Mouse (Mus musculus) right cerebral cortex, postnatal 4 days (tissue): ENCODE measurements around the gene Dgkg.

Experiments
- DNase-seq: peaks from one replicate; pipeline ENCODE4 v3.0.0-alpha.2; 2022

Dgkg gene

GRCm38 (mm10) chr16:22643460-22643859 lies 13.6 kb downstream of the Dgkg start:
- no peak for DNase-seq

GRCm38 (mm10) chr16:22642953-22643352 lies 14.1 kb downstream of the Dgkg start:
- DNase-seq, result no peak

GRCm38 (mm10) chr16:22642054-22642453 lies 15.0 kb downstream of the Dgkg start:
- no peak for DNase-seq

GRCm38 (mm10) chr16:22641588-22641987 lies 15.4 kb downstream of the Dgkg start:
- no peak for DNase-seq

- no peak for DNase-seq
Observed at GRCm38 (mm10) chr16:22637311-22637710, 19.7 kb downstream of the Dgkg start.

GRCm38 (mm10) chr16:22635706-22636105 lies 21.3 kb downstream of the Dgkg start:
- no peak for DNase-seq

- no peak for DNase-seq
Observed at GRCm38 (mm10) chr16:22633063-22633462, 24.0 kb downstream of the Dgkg start.

- no peak for DNase-seq
Observed at GRCm38 (mm10) chr16:22630351-22630750, 26.7 kb downstream of the Dgkg start.

- DNase-seq, result no peak
Observed at GRCm38 (mm10) chr16:22629900-22630299, 27.1 kb downstream of the Dgkg start.

GRCm38 (mm10) chr16:22625987-22626386 lies 31.0 kb downstream of the Dgkg start:
- DNase-seq, result no peak

- no peak for DNase-seq
Observed at GRCm38 (mm10) chr16:22625412-22625811, 31.6 kb downstream of the Dgkg start.

- DNase-seq, result no peak
Observed at GRCm38 (mm10) chr16:22622286-22622685, 34.7 kb downstream of the Dgkg start.

- no peak for DNase-seq
Observed at GRCm38 (mm10) chr16:22621299-22621920, 35.6 kb downstream of the Dgkg start.

GRCm38 (mm10) chr16:22618424-22619056 lies 38.5 kb downstream of the Dgkg start:
- DNase-seq, result no peak

- DNase-seq, result no peak
Observed at GRCm38 (mm10) chr16:22615805-22616204, 41.2 kb downstream of the Dgkg start.

- no peak for DNase-seq
Observed at GRCm38 (mm10) chr16:22613186-22614073, 43.6 kb downstream of the Dgkg start.

GRCm38 (mm10) chr16:22608046-22608445 lies 49.0 kb downstream of the Dgkg start:
- DNase-seq, result no peak

- DNase-seq, result no peak
Observed at GRCm38 (mm10) chr16:22606989-22607388, 50.0 kb downstream of the Dgkg start.

GRCm38 (mm10) chr16:22602399-22602798 lies 54.6 kb downstream of the Dgkg start:
- DNase-seq, result no peak

GRCm38 (mm10) chr16:22601756-22602155 lies 55.3 kb downstream of the Dgkg start:
- no peak for DNase-seq

GRCm38 (mm10) chr16:22600108-22600699 lies 56.8 kb downstream of the Dgkg start:
- no peak for DNase-seq

- no peak for DNase-seq
Observed at GRCm38 (mm10) chr16:22598741-22599140, 58.3 kb downstream of the Dgkg start.

- DNase-seq, result no peak
Observed at GRCm38 (mm10) chr16:22596394-22596793, 60.6 kb downstream of the Dgkg start.
